Mouse (Mus musculus) forebrain, embryonic 14.5 days (tissue): ENCODE results near the gene Olfr633. TPM values are rescaled to one million over a fixed set of nuclear protein-coding genes. Genes with fewer than 3 reads are reported as not detected.
A peak's percentile ranks its signal among the peaks of the same experiment; 100 is the strongest.
"Not testable (repeated sequence)": the region's sequence is repeated elsewhere in the genome, so short reads cannot be mapped to it uniquely, and the experiment has no call there.

Source experiments
- ATAC-seq: fragments of 200-750 bp; cut with Nextera tagmentation; 2 replicates; pipeline ENCODE4 v1.8.0; 2017; ENCODE audit warnings: mild to moderate bottlenecking, moderate library complexity
- DNase-seq: peaks from one replicate; pipeline ENCODE4 v3.0.0-alpha.2; 2015; ENCODE audit warnings: low spot score
- H3K27ac ChIP-seq: fragments of 300-500 bp; sonication (generic); 2 replicates; pipeline ENCODE4 v1.5.1; 2014; ENCODE audit warnings: low read depth, mild to moderate bottlenecking, control low read depth, low read length, moderate library complexity
- H3K27me3 ChIP-seq: fragments of 300-500 bp; sonication (generic); replicated peaks from 2 replicates; pipeline ENCODE4 v1.6.1; 2014; ENCODE audit warnings: low read length, control low read depth, mixed read lengths; ENCODE audit not compliant: control insufficient read depth, insufficient read depth
- H3K36me3 ChIP-seq: fragments of 300-500 bp; sonication (generic); 2 replicates; pipeline ENCODE4 v1.6.1; 2014; ENCODE audit warnings: low read length, control low read depth; ENCODE audit not compliant: control insufficient read depth, insufficient read depth
- H3K4me1 ChIP-seq: fragments of 300-500 bp; sonication (generic); 2 replicates; pipeline ENCODE4 v1.6.1; 2014; ENCODE audit warnings: antibody characterized with exemption, low read length, control low read depth; ENCODE audit not compliant: control insufficient read depth, insufficient read depth
- H3K4me2 ChIP-seq: fragments of 300-500 bp; sonication (generic); 2 replicates; pipeline ENCODE4 v1.6.1; 2014; ENCODE audit warnings: mild to moderate bottlenecking, control low read depth, low read length
- H3K4me3 ChIP-seq: fragments of 300-500 bp; sonication (generic); 2 replicates; pipeline ENCODE4 v1.5.1; 2014; ENCODE audit warnings: low read depth, low read length, control low read depth
- H3K9ac ChIP-seq: fragments of 300-500 bp; sonication (generic); 2 replicates; pipeline ENCODE4 v1.6.1; 2014; ENCODE audit warnings: mild to moderate bottlenecking, low read length, control low read depth, moderate library complexity
- H3K9me3 ChIP-seq: fragments of 300-500 bp; sonication (generic); replicated peaks from 2 replicates; pipeline ENCODE4 v1.6.1; 2016; ENCODE audit warnings: low read length, control low read depth, mixed read lengths; ENCODE audit not compliant: control insufficient read depth
- WGBS: fragments of 180-500 bp; shearing (Covaris S2); extraction: QIAGEN DNeasy Blood & Tissue Kit; methylation state at CpG from one replicate; pipeline ENCODE4 v1.1.7; 2014; 5-methylcytosine and 5-hydroxymethylcytosine counted together
- polyA plus RNA-seq: library from polyadenylated mRNA; unstranded; fragments of >200 nt; fragmentation: Nextera tagmentation; extraction: Ambion mirVana; gene quantifications from 2 replicates; pipeline ENCODE4 v1.2.1, GENCODE M21; 2014

Olfr633 gene
- polyA plus RNA-seq: not detected in 2 replicates

DNA sequence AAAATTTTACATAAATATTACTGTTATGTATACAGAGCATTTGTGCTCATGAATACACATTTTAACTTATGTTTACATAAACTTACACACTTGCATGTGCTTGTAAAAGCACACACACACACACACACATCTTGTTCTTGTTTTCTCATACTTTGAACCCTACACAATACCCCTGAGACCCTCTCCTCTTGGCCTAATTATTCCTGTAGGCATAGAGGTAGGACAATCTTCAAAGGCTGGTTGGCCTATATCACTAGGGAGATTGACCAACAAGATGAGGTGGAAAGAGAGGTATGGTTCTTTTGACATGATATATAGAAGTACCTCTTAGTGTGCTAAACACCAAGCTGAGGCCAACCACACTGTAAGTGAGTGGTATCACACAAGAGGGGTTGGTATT, at the start of gene Olfr633:
TSS of gene Olfr633 (plus strand) at position 301 of the 400 bp plus-strand sequence.
- H3K4me1 ChIP-seq: no peaks in the 10 kb centered on the region
- H3K27me3 ChIP-seq: no peaks in the 10 kb centered on the region
- ATAC-seq (no peak), DNase-seq (no peak)
- H3K36me3 ChIP-seq: no peaks in the 10 kb centered on the region
- no peak within 1 kb of the TSS for H3K4me3 ChIP-seq
- H3K4me2 ChIP-seq: no peak within 1 kb of the TSS
- no peak within 1 kb of the TSS for H3K9ac ChIP-seq
- no peaks in the 10 kb centered on the region for H3K9me3 ChIP-seq
- no peak within 1 kb of the TSS for H3K27ac ChIP-seq

DNA sequence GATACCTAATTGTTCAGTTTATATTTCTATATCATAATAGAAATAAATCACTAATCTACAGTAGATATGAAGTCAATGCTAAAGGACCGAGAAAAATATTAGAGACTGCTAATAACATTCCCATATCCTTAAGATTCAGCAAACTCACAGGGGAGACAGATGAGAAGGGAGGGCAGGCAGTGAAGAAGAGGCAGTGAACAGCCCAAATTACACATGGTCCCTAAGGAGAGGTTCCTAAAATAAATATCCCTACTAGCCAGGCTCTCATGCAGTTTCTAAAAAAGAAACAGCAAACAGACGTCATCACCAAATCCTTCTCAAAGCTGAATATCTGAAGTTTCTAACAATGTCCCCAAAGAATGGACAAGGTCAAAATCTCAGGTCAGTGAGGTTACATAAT, 41.0 kb upstream of the Olfr633 start, which contains the start of gene Olfr65:
TSS of gene Olfr65 (plus strand) at position 301 of the 400 bp plus-strand sequence.
- Histone ChIP-seq H3K4me3 (no peak within 1 kb of the TSS), H3K9me3 (no peaks in the 10 kb centered on the region), H3K9ac (no peak within 1 kb of the TSS), H3K27ac (no peak within 1 kb of the TSS), H3K27me3 (no peaks in the 10 kb centered on the region), H3K4me1 (no peaks in the 10 kb centered on the region), H3K36me3 (no peaks in the 10 kb centered on the region), H3K4me2 (no peak within 1 kb of the TSS)
- no peak for ATAC-seq
- no peak for DNase-seq
- 88% methylated on average over 2 of the region's 2 CpGs for WGBS

DNA sequence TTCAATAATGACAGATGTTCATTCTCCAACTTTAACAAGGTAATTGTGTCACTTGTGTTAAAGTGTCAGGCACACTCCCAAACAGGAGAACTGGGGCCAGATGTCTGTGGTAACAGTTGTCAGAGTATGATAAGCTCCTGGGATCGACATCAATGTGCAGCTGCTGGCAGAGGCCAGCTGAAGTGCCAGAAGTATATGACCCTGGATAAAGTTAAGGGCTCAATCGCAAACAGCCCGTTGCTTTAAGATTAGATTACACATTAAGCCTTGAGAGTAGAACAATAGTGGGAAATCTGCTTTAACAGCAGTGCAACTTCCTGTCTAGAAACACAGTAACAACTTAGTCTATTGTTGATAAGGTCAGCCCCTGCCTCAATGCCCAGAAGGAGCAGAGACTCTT, 34.2 kb upstream of the Olfr633 start:
- Histone ChIP-seq H3K36me3 (no peaks in the 10 kb centered on the region), H3K27me3 (no peaks in the 10 kb centered on the region), H3K4me3 (no peak overlapping the region), H3K4me1 (no peaks in the 10 kb centered on the region), H3K9me3 (no peaks in the 10 kb centered on the region), H3K27ac (no peak overlapping the region), H3K4me2 (no peak overlapping the region), H3K9ac (no peak overlapping the region)
- ATAC-seq (no peak), DNase-seq (no peak)
- WGBS: 59% methylated on average over 3 of the region's 3 CpGs

DNA sequence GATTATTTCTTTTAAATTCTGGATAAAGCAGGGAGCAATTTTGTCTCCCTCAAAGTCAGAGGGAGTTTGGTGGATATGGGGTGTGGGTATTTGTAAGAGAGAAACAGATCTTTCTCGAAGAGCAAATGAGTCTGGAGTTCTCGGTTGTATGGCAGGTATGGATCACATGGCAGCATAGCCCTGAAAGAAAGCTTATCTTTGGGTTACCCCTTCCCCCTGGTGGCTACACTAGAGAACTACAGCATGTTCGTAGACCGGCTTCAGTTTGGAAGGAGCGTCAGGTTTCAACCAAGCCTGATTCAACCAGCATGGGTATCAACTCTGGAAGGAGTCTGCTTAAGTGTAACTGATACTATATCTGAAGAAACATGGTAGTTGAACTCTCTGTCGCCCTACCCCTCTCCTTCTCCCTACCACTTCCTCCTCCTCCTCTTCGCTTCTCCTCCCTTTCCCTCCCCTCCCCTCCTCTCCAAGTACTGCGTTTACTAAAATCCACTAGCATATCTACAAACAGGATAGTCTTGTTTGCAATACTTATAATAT, 31.2 kb upstream of the Olfr633 start:
- DNase-seq: no peak
- no peaks in the 10 kb centered on the region for H3K9me3 ChIP-seq
- H3K4me1 ChIP-seq: no peaks in the 10 kb centered on the region
- no peaks in the 10 kb centered on the region for H3K27me3 ChIP-seq
- H3K4me3 ChIP-seq: no peak overlapping the region
- no peak overlapping the region for H3K4me2 ChIP-seq
- WGBS: 44% methylated on average over 8 of the region's 8 CpGs
- H3K36me3 ChIP-seq: no peaks in the 10 kb centered on the region
- H3K27ac ChIP-seq: no peak overlapping the region
- H3K9ac ChIP-seq: no peak overlapping the region
- no peak for ATAC-seq

DNA sequence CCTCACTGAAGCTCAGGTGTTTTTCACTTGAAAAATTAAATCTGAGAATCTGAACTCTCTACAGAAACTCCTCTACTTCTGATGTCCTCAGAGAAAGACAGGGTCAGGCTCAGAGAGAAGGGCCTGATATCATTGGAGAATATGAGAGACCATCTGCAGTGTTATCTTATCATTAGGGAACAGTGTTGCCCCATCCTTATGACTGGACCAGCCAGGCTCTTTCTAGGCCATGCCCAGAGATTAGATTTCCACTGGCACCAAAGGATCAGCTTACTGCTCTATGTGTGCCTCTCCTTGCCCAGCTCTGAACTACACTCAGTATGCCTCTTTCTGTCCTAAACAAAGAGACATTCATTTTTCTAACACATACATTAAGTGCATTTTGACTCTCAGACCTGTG, 28.9 kb upstream of the Olfr633 start:
- Histone ChIP-seq H3K4me3 (no peak overlapping the region), H3K27ac (no peak overlapping the region), H3K4me1 (no peaks in the 10 kb centered on the region), H3K27me3 (no peaks in the 10 kb centered on the region), H3K9ac (no peak overlapping the region), H3K9me3 (no peaks in the 10 kb centered on the region), H3K4me2 (no peak overlapping the region), H3K36me3 (no peaks in the 10 kb centered on the region)
- ATAC-seq (no peak), DNase-seq (no peak)

DNA sequence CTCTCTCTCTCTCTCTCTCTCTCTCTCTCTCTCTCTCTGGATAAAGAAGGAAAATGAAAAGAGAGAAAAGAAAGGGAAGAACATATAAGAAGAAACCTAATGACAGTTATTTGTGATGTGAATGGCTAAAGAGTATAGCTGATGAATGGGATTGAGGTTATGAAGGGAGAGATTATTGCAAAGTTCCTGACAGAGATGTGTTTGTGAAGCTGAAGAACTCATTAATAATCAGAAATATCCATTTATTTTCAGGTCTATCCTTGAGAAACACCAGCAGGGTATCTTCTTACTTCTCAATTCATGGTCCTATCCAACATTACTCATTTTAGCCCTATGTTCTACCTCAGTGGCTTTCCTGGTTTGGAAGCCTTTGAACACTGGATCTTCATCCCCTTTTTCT, 15.7 kb upstream of the Olfr633 start, which contains the start of gene Olfr631:
TSS of gene Olfr631 (plus strand) at position 301 of the 400 bp plus-strand sequence.
- Histone ChIP-seq H3K4me1 (no peaks in the 10 kb centered on the region), H3K27me3 (no peaks in the 10 kb centered on the region), H3K4me2 (no peak within 1 kb of the TSS), H3K9me3 (no peaks in the 10 kb centered on the region), H3K9ac (no peak within 1 kb of the TSS), H3K36me3 (no peaks in the 10 kb centered on the region), H3K4me3 (no peak within 1 kb of the TSS), H3K27ac (no peak within 1 kb of the TSS)
- no peak for ATAC-seq
- DNase-seq: no peak

DNA sequence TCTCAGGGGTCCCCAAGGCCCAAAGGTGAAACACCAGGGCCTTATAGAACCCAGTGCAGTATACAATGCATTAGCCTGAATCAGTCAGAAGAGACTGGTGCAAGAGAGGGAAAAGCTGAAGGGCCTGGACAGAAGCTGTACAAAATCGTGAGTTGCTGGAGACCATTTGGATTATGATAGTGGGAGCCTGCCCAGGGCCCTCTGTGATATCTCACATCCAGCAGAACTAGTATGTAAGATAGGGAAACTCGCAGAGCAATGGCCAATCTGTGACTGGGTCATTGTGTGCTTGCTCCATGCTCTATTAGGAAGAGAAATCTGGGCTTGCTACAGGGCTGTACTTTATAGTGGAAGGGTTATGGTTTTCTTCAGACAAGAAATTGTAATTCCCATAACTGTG, 10.0 kb upstream of the Olfr633 start, which contains the start of gene Olfr632:
TSS of gene Olfr632 (plus strand) at position 84 of the 400 bp plus-strand sequence.
- 89% methylated on average over 2 of the region's 2 CpGs for WGBS
- no peak within 1 kb of the TSS for H3K27ac ChIP-seq
- H3K4me2 ChIP-seq: no peak within 1 kb of the TSS
- H3K9me3 ChIP-seq: no peaks in the 10 kb centered on the region
- no peaks in the 10 kb centered on the region for H3K4me1 ChIP-seq
- DNase-seq: no peak
- ATAC-seq: no peak
- no peak within 1 kb of the TSS for H3K4me3 ChIP-seq
- H3K36me3 ChIP-seq: no peaks in the 10 kb centered on the region
- H3K27me3 ChIP-seq: no peaks in the 10 kb centered on the region
- H3K9ac ChIP-seq: no peak within 1 kb of the TSS

DNA sequence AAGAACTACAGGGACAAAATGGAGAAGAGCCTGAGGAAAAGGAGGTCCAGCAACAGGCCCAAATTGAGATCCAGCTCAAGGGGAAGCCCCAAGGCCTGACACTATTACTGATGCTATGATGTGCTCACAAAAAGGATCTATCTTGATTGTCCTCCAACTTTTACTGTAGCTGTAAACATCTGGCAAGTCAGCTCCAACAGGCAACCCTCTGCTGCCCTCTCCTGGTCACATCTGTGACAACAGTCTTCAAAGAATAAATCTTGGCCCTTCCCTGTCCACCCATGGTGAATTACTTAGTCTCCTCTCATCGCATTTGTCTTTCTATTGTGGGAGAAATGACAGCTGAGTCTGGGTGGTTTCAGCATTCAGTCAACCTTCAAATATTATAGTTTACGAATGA, 1.5 kb upstream of the Olfr633 start:
- Histone ChIP-seq H3K9me3 (no peaks in the 10 kb centered on the region), H3K9ac (no peak overlapping the region), H3K27ac (no peak overlapping the region), H3K36me3 (no peaks in the 10 kb centered on the region), H3K27me3 (no peaks in the 10 kb centered on the region), H3K4me2 (no peak overlapping the region), H3K4me1 (no peaks in the 10 kb centered on the region), H3K4me3 (no peak overlapping the region)
- DNase-seq: peak; percentile 56
- WGBS: 25% methylated on average over 2 of the region's 2 CpGs
- ATAC-seq: no peak

DNA sequence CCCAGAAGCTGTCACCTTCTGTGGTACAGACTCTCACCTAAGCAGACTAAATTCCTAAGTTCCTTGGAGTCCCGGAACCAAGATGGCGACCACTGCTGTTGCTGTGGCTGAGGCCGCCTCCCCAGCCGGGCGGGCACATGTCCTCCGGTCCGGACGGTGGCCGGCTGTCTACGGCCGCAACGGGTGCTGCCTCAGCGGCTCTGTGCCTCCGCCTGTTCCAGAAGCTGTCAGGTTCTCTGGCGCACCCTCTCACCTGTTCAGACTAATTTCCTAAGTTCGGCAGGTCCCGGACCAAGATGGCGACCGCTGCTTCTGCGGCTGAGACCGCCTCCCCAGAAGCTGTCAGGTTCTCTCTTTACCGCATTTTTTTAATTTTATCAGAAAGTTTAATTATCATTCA, 22.6 kb downstream of the Olfr633 start:
- not testable (repeated sequence) for H3K4me1 ChIP-seq, H3K4me3 ChIP-seq, DNase-seq, H3K9me3 ChIP-seq, H3K4me2 ChIP-seq, H3K27ac ChIP-seq, H3K9ac ChIP-seq, ATAC-seq, H3K36me3 ChIP-seq, H3K27me3 ChIP-seq
- 99% methylated on average over 22 of the region's 22 CpGs for WGBS
